In the genomic region with DNA sequence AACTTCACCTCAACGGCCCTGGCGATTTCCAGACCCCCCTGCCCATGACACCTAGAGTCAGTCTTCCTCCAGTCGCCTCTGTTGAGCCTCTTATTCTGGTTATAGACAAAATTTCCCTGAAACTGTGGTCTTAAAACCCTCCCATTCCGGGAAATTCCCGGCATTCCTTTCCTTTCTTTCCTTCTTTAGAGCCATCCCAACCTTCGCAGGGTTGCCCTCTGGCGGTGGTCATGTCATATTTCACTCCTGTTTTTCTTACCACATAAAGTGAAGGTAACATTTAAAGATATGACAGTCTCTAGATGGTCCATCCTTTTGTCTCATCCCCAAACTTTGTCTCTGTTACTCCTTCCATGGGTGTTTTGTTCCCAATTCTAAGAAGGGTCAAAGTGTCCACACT, we compare ENCODE assay signal across 9 mouse cellular contexts.
DNase-seq lines count a peak whose midpoint lies in the region; ATAC-seq and TF ChIP-seq lines count a peak whose summit lies in the region.
"Had no signal": no experiment of that assay in that cellular context is flagged by ENCODE, and none has a peak within 500 bp of the region (broad histone marks: within the 10 kb centered on the region; RNA-seq: fewer than 3 reads in every experiment).

No protein-coding gene starts in this region.

- 44% methylated on average over 7 of the region's 7 CpGs for WGBS in midbrain, embryonic 14.5 days
- 46% methylated on average over 7 of the region's 7 CpGs for WGBS in midbrain, embryonic 13.5 days

- no peak overlapping the region for H3K27ac ChIP-seq in midbrain, embryonic 14.5 days (replicated peaks; ENCODE audit: low read depth, low read length)
- no peak overlapping the region for H3K27ac ChIP-seq in midbrain, embryonic 13.5 days

- H3K79me2 ChIP-seq in myocyte (ENCODE audit: control insufficient read depth, insufficient read depth): no peaks in the 10 kb centered on the region

- no peak overlapping the region for H3K9ac ChIP-seq in midbrain, embryonic 14.5 days (replicated peaks; ENCODE audit: low read length)
- no peak overlapping the region for H3K9ac ChIP-seq in midbrain, embryonic 13.5 days (replicated peaks)

- no peaks in the 10 kb centered on the region for H3K27me3 ChIP-seq in midbrain, embryonic 14.5 days (ENCODE audit: control insufficient read depth, insufficient read depth, low read length)
- H3K27me3 ChIP-seq in midbrain, embryonic 13.5 days: no peaks in the 10 kb centered on the region
- no peaks in the 10 kb centered on the region for H3K27me3 ChIP-seq in myocyte (ENCODE audit: control insufficient read depth, insufficient read depth, insufficient read length)

- DNase-seq in gastrocnemius, postnatal 10 days: peak; percentile 23
- no peak for DNase-seq in gastrocnemius, adult 18-20 months (ENCODE audit: low spot score)
- peak; percentile 13 for DNase-seq in midbrain, embryonic 14.5 days
- DNase-seq in embryo, embryonic 10.5 days (ENCODE audit: low spot score): peak; percentile 49
- no peak for DNase-seq in layer of hippocampus, adult 11-12 months (ENCODE audit: low spot score)
- DNase-seq in urinary bladder, adult 2 months (ENCODE audit: low spot score): no peak
- DNase-seq: thymus, adult 18-20 months had no signal

- no peak overlapping the region for H3K4me3 ChIP-seq in midbrain, embryonic 14.5 days (replicated peaks; ENCODE audit: low read depth, low read length)
- no peak overlapping the region for H3K4me3 ChIP-seq in midbrain, embryonic 13.5 days (replicated peaks)
- no peak overlapping the region for H3K4me3 ChIP-seq in myocyte

- no peak overlapping the region for H3K4me2 ChIP-seq in midbrain, embryonic 14.5 days (ENCODE audit: low read length)
- no peak overlapping the region for H3K4me2 ChIP-seq in midbrain, embryonic 13.5 days (replicated peaks)
- peak overlapping the region; percentile 55 for H3K4me2 ChIP-seq in myocyte (ENCODE audit: low read depth)

- H3K4me1 ChIP-seq in midbrain, embryonic 14.5 days (ENCODE audit: control insufficient read depth, insufficient read depth, low read length): 0 out of 2 replicates have a peak, but pooled peaks cover under 1% of the 10 kb centered on the region
- H3K4me1 ChIP-seq in midbrain, embryonic 13.5 days (replicated peaks): no peaks in the 10 kb centered on the region

- ATAC-seq in midbrain, embryonic 14.5 days (ENCODE audit: low FRiP score, low TSS enrichment): no peak
- ATAC-seq in midbrain, embryonic 13.5 days: no peak

- H3ac ChIP-seq in myocyte (ENCODE audit: control insufficient read depth, insufficient read length): no peak overlapping the region

- no peak for TF ChIP-seq POLR2A in myocyte (IDR thresholded peaks at IDR 0.05; ENCODE audit: insufficient read length, low read depth)

- no peaks in the 10 kb centered on the region for H3K36me3 ChIP-seq in midbrain, embryonic 14.5 days (ENCODE audit: control insufficient read depth, insufficient read depth, low read length)
- no peaks in the 10 kb centered on the region for H3K36me3 ChIP-seq in midbrain, embryonic 13.5 days
- no peaks in the 10 kb centered on the region for H3K36me3 ChIP-seq in myocyte (ENCODE audit: control insufficient read depth, insufficient read depth)

- H3K9me3 ChIP-seq in midbrain, embryonic 14.5 days (ENCODE audit: control insufficient read depth, low read length): no peaks in the 10 kb centered on the region
- no peaks in the 10 kb centered on the region for H3K9me3 ChIP-seq in midbrain, embryonic 13.5 days

TF ChIP-seq in myocyte, 11 proteins besides CTCF, POLR2A, EP300 and RAD21:
- TF ChIP-seq TCF12 (IDR thresholded peaks at IDR 0.05; ENCODE audit: insufficient read depth, poor library complexity, severe bottlenecking): no peak
- TF ChIP-seq CEBPB (IDR thresholded peaks at IDR 0.05; ENCODE audit: insufficient read depth, poor library complexity, severe bottlenecking): no peak
- no peak for TF ChIP-seq E2F4 (IDR thresholded peaks at IDR 0.05; ENCODE audit: insufficient read depth)

Comparison
In these comparisons a context has a peak if more than half of its experiments do, and no peak if none do; other contexts are left out.
1. DNase-seq: peak in gastrocnemius, postnatal 10 days (single experiment), midbrain, embryonic 14.5 days (single experiment) and embryo, embryonic 10.5 days (single experiment); none in gastrocnemius, adult 18-20 months (single experiment), layer of hippocampus, adult 11-12 months (single experiment) and urinary bladder, adult 2 months (single experiment).